ENCODE assay signal across 13 mouse cellular contexts in genomic region chr10:43826773-43827621, GRCm38 (mm10).
DNase-seq lines count a peak whose midpoint lies in the region; ATAC-seq and TF ChIP-seq lines count a peak whose summit lies in the region.
"Had no signal": no experiment of that assay in that cellular context is flagged by ENCODE, and none has a peak within 500 bp of the region (broad histone marks: within the 10 kb centered on the region; RNA-seq: fewer than 3 reads in every experiment).

No protein-coding gene starts in this region.

- H3K27ac ChIP-seq in kidney, postnatal 0 days = no peak overlapping the region
- H3K27ac ChIP-seq in CH12.LX (ENCODE audit: insufficient read depth, low read depth) = peak overlapping the region; percentile 97
- H3K27ac ChIP-seq in bone marrow macrophage, adult 2 months (ENCODE audit: insufficient read depth, low read depth, low read length) = no peak overlapping the region
- no peak overlapping the region for H3K27ac ChIP-seq in forebrain, embryonic 11.5 days (ENCODE audit: low read depth, low read length)
- no peak overlapping the region for H3K27ac ChIP-seq in forebrain, embryonic 10.5 days
- H3K27ac ChIP-seq in forebrain, postnatal 0 days (ENCODE audit: low read depth, low read length) = no peak overlapping the region
- H3K27ac ChIP-seq: limb, embryonic 12.5 days; neural tube, embryonic 13.5 days had no signal

- no peak overlapping the region for H3K4me3 ChIP-seq in kidney, postnatal 0 days (replicated peaks; ENCODE audit: low read depth, low read length)
- peak overlapping the region; percentile 9 to 62 (median 45) for H3K4me3 ChIP-seq in CH12.LX (replicated peaks in 1 of 3; ENCODE audit: low read depth in 2 of 3, low read length in 2 of 3, poor library complexity in 1 of 3)
- H3K4me3 ChIP-seq in bone marrow macrophage, adult 2 months (ENCODE audit: insufficient read depth, low read length) = no peak overlapping the region
- H3K4me3 ChIP-seq in forebrain, embryonic 11.5 days (ENCODE audit: low read depth, low read length) = no peak overlapping the region
- no peak overlapping the region for H3K4me3 ChIP-seq in forebrain, embryonic 10.5 days
- H3K4me3 ChIP-seq in forebrain, postnatal 0 days (ENCODE audit: low read depth, low read length) = no peak overlapping the region
- H3K4me3 ChIP-seq: limb, embryonic 12.5 days; neural tube, embryonic 13.5 days had no signal

- peak; percentile 31; the same call in 1 of the 2 replicates for TF ChIP-seq CTCF in kidney, postnatal 0 days (IDR thresholded peaks at IDR 0.05; ENCODE audit: low read depth)
- peak; percentile 95 to 96 for TF ChIP-seq CTCF in CH12.LX (conservative IDR thresholded peaks at IDR 0.05 in 1 of 2, IDR thresholded peaks at IDR 0.05 in 1 of 2; ENCODE audit: low read depth in 2 of 2, low read length in 2 of 2)
- peak; percentile 38 for TF ChIP-seq CTCF in bone marrow macrophage, adult 2 months (IDR thresholded peaks at IDR 0.05; ENCODE audit: low read depth, low read length)
- no peak for TF ChIP-seq CTCF in forebrain, postnatal 0 days (IDR thresholded peaks at IDR 0.05; ENCODE audit: low read depth)

- no peaks in the 10 kb centered on the region for H3K9me3 ChIP-seq in kidney, postnatal 0 days (replicated peaks; ENCODE audit: low read length)
- peaks cover 10% of the 10 kb centered on the region for H3K9me3 ChIP-seq in CH12.LX (replicated peaks; ENCODE audit: low read length)
- no peaks in the 10 kb centered on the region for H3K9me3 ChIP-seq in forebrain, embryonic 11.5 days (ENCODE audit: control insufficient read depth, low read length)
- no peaks in the 10 kb centered on the region for H3K9me3 ChIP-seq in forebrain, embryonic 10.5 days
- no peaks in the 10 kb centered on the region for H3K9me3 ChIP-seq in forebrain, postnatal 0 days (ENCODE audit: low read length)
- H3K9me3 ChIP-seq: G1E; neural tube, embryonic 13.5 days had no signal

- TF ChIP-seq RAD21 in CH12.LX (IDR thresholded peaks at IDR 0.05; ENCODE audit: low read depth, low read length) = peak; percentile 83

- DNase-seq in kidney, postnatal 0 days (ENCODE audit: low spot score) = no peak
- DNase-seq in kidney, adult 11 months = no peak
- DNase-seq in CH12.LX (ENCODE audit: extremely low read depth) = peak; percentile 96
- DNase-seq in spleen, adult 18-20 months = peak; percentile 64 to 65
- DNase-seq in forebrain, embryonic 11.5 days (ENCODE audit: low spot score) = no peak
- DNase-seq in forebrain, embryonic 10.5 days (ENCODE audit: extremely low spot score, low spot score) = no peak
- no peak for DNase-seq in forebrain, postnatal 0 days
- DNase-seq: adrenal gland, postnatal 10 days had no signal

- no peaks in the 10 kb centered on the region for H3K27me3 ChIP-seq in kidney, postnatal 0 days (ENCODE audit: insufficient read depth, low read length)
- H3K27me3 ChIP-seq in CH12.LX (replicated peaks) = no peaks in the 10 kb centered on the region
- H3K27me3 ChIP-seq in forebrain, embryonic 11.5 days (ENCODE audit: control insufficient read depth, insufficient read depth, low read length) = no peaks in the 10 kb centered on the region
- H3K27me3 ChIP-seq in forebrain, embryonic 10.5 days (ENCODE audit: poor library complexity, severe bottlenecking) = no peaks in the 10 kb centered on the region
- H3K27me3 ChIP-seq in forebrain, postnatal 0 days (ENCODE audit: insufficient read depth, low read length) = no peaks in the 10 kb centered on the region
- H3K27me3 ChIP-seq: limb, embryonic 12.5 days; neural tube, embryonic 13.5 days had no signal

- 76% methylated on average over 14 of the region's 14 CpGs for WGBS in kidney, postnatal 0 days
- 81% methylated on average over 14 of the region's 14 CpGs for WGBS in forebrain, embryonic 11.5 days
- WGBS in forebrain, embryonic 10.5 days = 85% methylated on average over 14 of the region's 14 CpGs
- WGBS in forebrain, postnatal 0 days = 83% methylated on average over 14 of the region's 14 CpGs

- in situ Hi-C loops in CH12.LX (cut with MboI; ENCODE audit: low pct_ligation_motif_present, low pct_unique_long_range_greater_than_20kb, low sequenced_read_pairs) = loop anchor here (5.0 to 10.0 kb wide), 2 partner anchors 90 to 242 kb away; no protein-coding TSS in a partner anchor

- TF ChIP-seq POLR2A in CH12.LX (IDR thresholded peaks at IDR 0.05; ENCODE audit: low read depth, low read length) = peak; percentile 40
- no peak for TF ChIP-seq POLR2A in bone marrow macrophage, adult 2 months (IDR thresholded peaks at IDR 0.05; ENCODE audit: borderline replicate concordance, low read depth, low read length)

- H3K79me2 ChIP-seq in CH12.LX (replicated peaks; ENCODE audit: control insufficient read depth, extremely low read depth, insufficient read depth, poor library complexity, severe bottlenecking) = no peaks in the 10 kb centered on the region

- TF ChIP-seq EP300 in CH12.LX (IDR thresholded peaks at IDR 0.05; ENCODE audit: low read length) = peak; percentile 88

- ATAC-seq in kidney, postnatal 0 days (replicated peaks; ENCODE audit: low FRiP score, low read depth) = no peak
- ATAC-seq in forebrain, embryonic 11.5 days (replicated peaks; ENCODE audit: low FRiP score) = no peak
- no peak for ATAC-seq in forebrain, postnatal 0 days

- H3K36me3 ChIP-seq in kidney, postnatal 0 days (ENCODE audit: insufficient read depth, low read length) = no peaks in the 10 kb centered on the region
- peaks cover 0 to 13% of the 10 kb centered on the region in 2 experiments for H3K36me3 ChIP-seq in CH12.LX (replicated peaks in 1 of 2; ENCODE audit: control insufficient read depth in 1 of 2, insufficient read depth in 1 of 2, low read length in 1 of 2)
- H3K36me3 ChIP-seq in forebrain, embryonic 11.5 days (ENCODE audit: control insufficient read depth, insufficient read depth, low read length) = no peaks in the 10 kb centered on the region
- H3K36me3 ChIP-seq in forebrain, embryonic 10.5 days (replicated peaks) = no peaks in the 10 kb centered on the region
- no peaks in the 10 kb centered on the region for H3K36me3 ChIP-seq in forebrain, postnatal 0 days (ENCODE audit: insufficient read depth)
- H3K36me3 ChIP-seq: G1E; limb, embryonic 12.5 days; neural tube, embryonic 13.5 days had no signal

- H3K4me2 ChIP-seq in kidney, postnatal 0 days (ENCODE audit: low read length) = no peak overlapping the region
- H3K4me2 ChIP-seq in CH12.LX (ENCODE audit: insufficient read depth, low read depth, poor library complexity, severe bottlenecking) = peak overlapping the region; percentile 68
- H3K4me2 ChIP-seq in forebrain, embryonic 11.5 days (ENCODE audit: low read depth, low read length, severe bottlenecking) = no peak overlapping the region
- no peak overlapping the region for H3K4me2 ChIP-seq in forebrain, postnatal 0 days (ENCODE audit: low read depth)
- H3K4me2 ChIP-seq: limb, embryonic 12.5 days; midbrain, embryonic 11.5 days; neural tube, embryonic 13.5 days had no signal

- H3K9ac ChIP-seq in kidney, postnatal 0 days (ENCODE audit: low read depth, low read length) = no peak overlapping the region
- H3K9ac ChIP-seq in CH12.LX (ENCODE audit: insufficient read depth, low read depth) = peak overlapping the region; percentile 54; the same call in 1 of the 2 replicates
- H3K9ac ChIP-seq in forebrain, embryonic 11.5 days (ENCODE audit: low read length) = no peak overlapping the region
- no peak overlapping the region for H3K9ac ChIP-seq in forebrain, postnatal 0 days
- H3K9ac ChIP-seq: limb, embryonic 12.5 days; neural tube, embryonic 13.5 days had no signal

- H3K4me1 ChIP-seq in kidney, postnatal 0 days (replicated peaks; ENCODE audit: insufficient read depth, low read length) = no peaks in the 10 kb centered on the region
- H3K4me1 ChIP-seq in CH12.LX (ENCODE audit: control insufficient read depth in 1 of 2, insufficient read depth in 2 of 2) = peaks cover 23 to 63% of the 10 kb centered on the region in 2 experiments
- H3K4me1 ChIP-seq in bone marrow macrophage, adult 2 months (ENCODE audit: control insufficient read depth, insufficient read depth, low read length) = no peaks in the 10 kb centered on the region
- no peaks in the 10 kb centered on the region for H3K4me1 ChIP-seq in forebrain, embryonic 11.5 days (replicated peaks; ENCODE audit: control insufficient read depth, insufficient read depth, low read length)
- H3K4me1 ChIP-seq in forebrain, embryonic 10.5 days = 0 out of 2 replicates have a peak, but pooled peaks cover 5% of the 10 kb centered on the region
- H3K4me1 ChIP-seq in forebrain, postnatal 0 days (ENCODE audit: insufficient read depth) = no peaks in the 10 kb centered on the region
- H3K4me1 ChIP-seq: neural tube, embryonic 13.5 days had no signal

- dilution Hi-C loops in CH12.LX (cut with MboI; ENCODE audit: extremely low pct_ligation_motif_present, extremely low pct_unique_long_range_greater_than_20kb, low sequenced_read_pairs) = no loop called here

TF ChIP-seq in CH12.LX, 34 proteins besides CTCF, POLR2A, EP300 and RAD21 (continues in another document):
- TF ChIP-seq POLR2AphosphoS2 (IDR thresholded peaks at IDR 0.05; ENCODE audit: low read depth, low read length) (no peak), TBP (conservative IDR thresholded peaks at IDR 0.05; ENCODE audit: low read depth, low read length) (peak; percentile 62), SMC3 (IDR thresholded peaks at IDR 0.05; ENCODE audit: low read depth, low read length) (peak; percentile 93), CHD2 (IDR thresholded peaks at IDR 0.05; ENCODE audit: low read length) (no peak; the same call in none of the 2 replicates), UBTF (IDR thresholded peaks at IDR 0.05; ENCODE audit: low read depth, low read length) (0 out of 2 replicates have a peak, but pooled peaks have one; percentile 23), E2F4 (IDR thresholded peaks at IDR 0.05; ENCODE audit: insufficient replicate concordance, low read depth, low read length) (peak; percentile 18; the same call in 1 of the 2 replicates), USF2 (conservative IDR thresholded peaks at IDR 0.05; ENCODE audit: low read depth, low read length) (peak; percentile 28; the same call in 1 of the 2 replicates), IRF4 (IDR thresholded peaks at IDR 0.05; ENCODE audit: low read depth, low read length) (peak; percentile 63), TCF12 (IDR thresholded peaks at IDR 0.05; ENCODE audit: low read depth, low read length) (peak; percentile 95), ZKSCAN1 (IDR thresholded peaks at IDR 0.05; ENCODE audit: borderline replicate concordance, low read depth, low read length) (no peak), ZMIZ1 (IDR thresholded peaks at IDR 0.05; ENCODE audit: low read depth, low read length) (peak; percentile 14; the same call in 1 of the 2 replicates), NELFE (IDR thresholded peaks at IDR 0.05; ENCODE audit: low read depth, low read length) (0 out of 2 replicates have a peak, but pooled peaks have one; percentile 47), SIN3A (IDR thresholded peaks at IDR 0.05; ENCODE audit: low read length) (peak; percentile 66; the same call in 1 of the 2 replicates), CHD1 (IDR thresholded peaks at IDR 0.05; ENCODE audit: low read depth, low read length) (peak; percentile 15; the same call in 1 of the 2 replicates), NRF1 (IDR thresholded peaks at IDR 0.05; ENCODE audit: low read depth, low read length) (no peak), MXI1 (IDR thresholded peaks at IDR 0.05; ENCODE audit: low read depth, low read length) (peak; percentile 57; the same call in 1 of the 2 replicates)

Comparison
In these comparisons a context has a peak if more than half of its experiments do, and no peak if none do; other contexts are left out.
1. DNase-seq: peak in CH12.LX (single experiment) and spleen, adult 18-20 months (2 of 2); none in kidney, postnatal 0 days (single experiment), kidney, adult 11 months (single experiment), forebrain, embryonic 11.5 days (single experiment), forebrain, embryonic 10.5 days (single experiment) and forebrain, postnatal 0 days (single experiment).
2. H3K4me3 ChIP-seq: peak in CH12.LX (3 of 3); none in kidney, postnatal 0 days (single experiment), bone marrow macrophage, adult 2 months (single experiment), forebrain, embryonic 11.5 days (single experiment), forebrain, embryonic 10.5 days (single experiment) and forebrain, postnatal 0 days (single experiment).